Mouse (Mus musculus) urinary bladder, adult 18-20 months (tissue): ENCODE data around the gene Ttc26.
A peak's percentile ranks its signal among the peaks of the same experiment; 100 is the strongest.

Experiments used
- DNase-seq, 2 experiments: peaks; one replicate each; pipeline ENCODE4 v3.0.0; 2022; ENCODE audit warnings: low spot score in 2 of 2, mixed read lengths in 2 of 2

Ttc26 gene

DNA sequence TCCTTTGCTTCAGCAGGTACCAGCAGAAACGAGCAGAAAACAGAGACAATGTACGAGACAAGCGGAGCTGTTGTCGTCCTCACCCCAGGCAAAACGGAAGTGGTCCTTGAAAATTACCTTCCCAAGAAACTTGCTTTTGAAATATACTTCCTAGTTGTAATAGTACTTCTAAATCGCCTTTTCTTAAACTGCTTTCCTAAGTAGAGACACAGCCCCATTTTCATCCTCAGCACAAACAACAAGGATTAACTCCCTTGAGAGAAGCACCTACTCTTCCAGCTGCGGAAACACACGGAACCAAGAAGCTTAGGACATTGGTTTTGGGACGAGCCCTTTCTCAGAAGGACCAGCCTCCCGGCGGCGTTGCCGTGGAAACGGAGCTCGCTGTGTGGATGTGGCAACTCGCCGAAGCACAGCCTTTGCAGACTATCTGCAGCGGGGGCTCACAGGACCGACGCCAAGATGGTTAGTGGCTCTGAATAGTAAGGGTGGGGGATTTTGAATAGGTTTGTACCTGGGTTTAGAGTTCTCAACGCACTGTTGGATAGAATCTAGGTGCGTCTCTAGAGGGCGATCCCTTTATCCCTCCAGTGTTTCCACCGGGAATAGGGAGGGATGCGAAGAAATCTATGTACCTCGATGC is at the start of gene Ttc26:
TSS of gene Ttc26 (plus strand) at position 341 of the 643 bp plus-strand sequence.
- DNase-seq, result peak; percentile 74 to 81

DNA sequence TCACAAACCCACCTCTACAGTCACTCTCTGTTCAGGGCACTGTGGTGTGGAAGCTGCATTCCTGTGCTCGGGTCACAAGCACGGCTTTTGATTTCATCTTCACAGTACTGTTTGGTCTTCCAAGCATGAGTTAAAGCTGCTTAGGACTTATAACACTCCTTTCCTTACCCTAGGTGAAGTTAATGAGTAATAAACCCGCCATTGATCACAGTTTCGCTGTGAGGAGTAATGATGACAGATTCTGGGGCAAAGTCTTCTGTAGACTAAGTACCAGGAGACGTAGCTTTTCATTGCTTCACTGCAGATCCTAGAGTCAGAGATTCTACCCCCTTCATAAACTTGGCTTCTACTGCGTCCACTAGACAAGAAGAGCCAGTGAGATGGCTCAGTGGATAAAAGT is 46.0 kb upstream of the Ttc26 start:
- DNase-seq, result no peak

DNA sequence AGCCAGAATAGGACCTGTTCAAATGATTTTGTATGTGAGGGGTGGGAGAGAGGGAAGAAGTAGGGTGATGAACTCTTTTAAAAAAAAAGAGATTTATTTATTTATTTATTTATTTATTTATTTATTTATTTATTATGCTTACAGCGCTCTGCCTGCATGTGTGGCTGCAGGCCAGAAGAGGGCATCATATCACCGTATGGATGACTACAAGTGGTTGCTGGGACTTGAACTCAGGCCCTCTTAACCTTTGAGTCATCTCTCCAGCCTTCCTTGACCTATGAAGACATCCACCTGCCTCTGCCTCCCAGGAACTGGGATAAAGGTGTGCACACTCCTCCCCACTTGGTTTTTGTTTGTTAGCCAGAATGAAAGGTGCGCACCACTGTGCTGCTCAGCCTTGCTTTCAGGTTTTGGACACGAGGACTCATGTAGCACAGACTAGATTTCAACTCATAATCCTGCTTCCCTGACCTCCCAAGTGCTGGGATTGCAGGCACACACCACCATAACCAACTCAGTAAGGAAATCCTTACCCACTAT is 44.0 kb upstream of the Ttc26 start:
- no peak for DNase-seq

DNA sequence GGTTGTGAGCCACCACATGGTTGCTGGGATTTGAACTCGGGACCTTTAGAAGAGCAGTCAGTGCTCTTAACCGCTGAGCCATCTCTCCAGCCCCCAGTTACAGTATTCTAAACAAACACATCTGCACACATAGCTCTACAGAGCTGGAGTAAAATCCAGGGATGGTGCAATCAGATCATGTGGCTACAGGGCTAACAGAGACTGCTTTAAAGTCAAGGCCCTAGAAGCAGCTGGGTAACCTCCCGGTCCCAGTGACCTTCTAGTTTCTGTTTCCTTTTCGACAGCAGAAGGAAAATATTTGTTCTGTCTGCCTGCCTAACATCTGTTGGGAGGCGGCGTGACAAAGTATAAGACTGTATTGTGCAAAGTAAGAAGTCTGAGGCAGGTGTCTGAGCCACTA is 43.3 kb upstream of the Ttc26 start:
- peak in 1 of 2 experiments; percentile 29 for DNase-seq

DNA sequence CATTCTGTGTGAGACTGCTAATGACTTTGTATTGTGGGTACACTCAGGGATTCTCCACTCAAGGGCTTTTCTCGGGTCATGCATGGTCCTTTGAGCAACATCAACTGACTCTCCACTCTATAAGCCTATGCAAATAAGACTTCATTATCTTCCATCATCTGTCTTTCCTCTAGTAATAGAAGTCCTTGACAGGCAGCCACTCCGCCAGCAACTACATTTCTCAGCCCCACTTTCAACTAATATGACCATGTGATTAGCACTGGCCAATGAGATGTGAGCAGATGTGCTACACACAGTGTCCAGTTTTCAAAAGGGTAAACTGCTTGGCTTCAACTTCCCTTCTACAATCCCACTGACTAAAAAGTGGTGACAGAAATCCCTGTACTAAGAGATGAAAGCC is 42.2 kb upstream of the Ttc26 start:
- no peak for DNase-seq

DNA sequence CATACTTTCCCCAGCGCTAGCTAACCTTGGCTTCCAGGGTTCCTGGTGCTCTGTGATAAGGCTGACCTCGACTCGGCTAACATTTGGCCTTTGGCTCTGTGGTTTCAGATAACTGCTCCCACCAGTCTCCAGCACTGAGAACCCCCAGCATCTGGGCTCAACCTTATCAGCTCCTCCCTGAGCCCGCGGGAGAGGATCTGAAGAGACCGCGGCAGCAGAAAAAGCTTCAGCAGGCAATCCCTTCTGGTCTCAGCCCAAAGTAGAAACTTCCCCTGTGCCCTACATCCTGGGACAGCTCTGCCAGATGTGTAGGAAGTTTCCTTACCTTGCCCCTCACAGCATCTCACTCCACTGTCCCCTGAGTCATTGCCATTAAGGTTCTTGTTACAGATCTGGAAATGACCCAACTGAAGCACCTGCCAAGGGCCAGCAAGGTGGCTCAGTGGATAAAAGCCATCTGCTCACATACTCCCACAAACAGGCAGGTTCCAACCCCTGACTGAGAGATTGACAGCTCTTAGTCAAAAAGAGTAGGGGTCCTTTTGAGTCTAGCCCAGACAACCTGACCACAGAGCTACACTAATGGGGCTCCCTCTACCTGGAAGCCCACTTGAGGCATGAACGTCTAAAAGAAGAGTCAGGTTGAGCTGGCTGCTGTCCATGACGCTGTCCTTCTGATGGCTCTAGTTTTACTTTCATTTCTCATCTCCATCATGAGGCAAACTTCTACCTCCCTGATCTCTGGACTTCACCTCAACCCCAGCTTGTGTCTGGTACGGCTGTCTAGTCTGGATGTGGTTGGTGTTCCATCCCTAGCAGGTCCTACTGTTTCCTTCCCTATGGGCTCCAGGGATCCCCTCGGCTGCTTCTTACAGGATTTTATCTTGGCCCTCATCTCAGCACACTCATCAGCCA is 39.3 kb upstream of the Ttc26 start:
- DNase-seq, result no peak

DNA sequence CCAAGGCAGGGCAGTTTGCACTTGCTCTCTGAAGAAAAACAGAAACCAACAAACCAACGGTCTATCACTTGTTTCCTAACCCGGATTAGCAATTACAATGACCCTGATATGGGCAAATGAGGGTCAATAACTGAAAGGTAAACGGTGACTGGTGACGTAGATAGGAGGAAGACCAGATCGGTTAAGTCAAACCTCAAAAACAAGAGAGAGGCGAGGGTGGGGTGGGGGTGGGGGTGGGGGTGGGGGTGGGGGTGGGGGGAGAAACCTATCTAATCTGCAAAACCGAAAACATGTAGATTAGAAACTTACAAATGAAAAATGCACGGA is 38.6 kb upstream of the Ttc26 start:
- DNase-seq, result no peak

DNA sequence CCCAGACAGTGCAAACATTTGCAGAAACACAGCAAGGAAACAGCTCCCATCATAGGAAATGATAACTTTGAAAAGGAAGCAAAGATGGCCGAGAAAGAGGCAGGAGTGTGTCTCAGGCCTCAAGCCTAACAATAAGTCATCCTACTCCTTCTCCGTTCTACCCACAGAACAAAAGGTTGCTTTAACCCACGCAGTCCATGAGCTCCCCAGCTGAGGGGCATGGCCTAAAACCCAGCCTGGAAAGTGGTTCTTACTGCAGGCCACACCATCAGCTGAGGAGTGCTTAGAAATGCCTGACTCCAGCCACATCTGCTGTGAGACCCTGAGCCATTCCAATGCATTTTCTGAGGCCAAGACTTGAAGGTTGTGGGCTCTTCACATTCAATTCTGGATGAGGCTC is 37.7 kb upstream of the Ttc26 start:
- no peak for DNase-seq

DNA sequence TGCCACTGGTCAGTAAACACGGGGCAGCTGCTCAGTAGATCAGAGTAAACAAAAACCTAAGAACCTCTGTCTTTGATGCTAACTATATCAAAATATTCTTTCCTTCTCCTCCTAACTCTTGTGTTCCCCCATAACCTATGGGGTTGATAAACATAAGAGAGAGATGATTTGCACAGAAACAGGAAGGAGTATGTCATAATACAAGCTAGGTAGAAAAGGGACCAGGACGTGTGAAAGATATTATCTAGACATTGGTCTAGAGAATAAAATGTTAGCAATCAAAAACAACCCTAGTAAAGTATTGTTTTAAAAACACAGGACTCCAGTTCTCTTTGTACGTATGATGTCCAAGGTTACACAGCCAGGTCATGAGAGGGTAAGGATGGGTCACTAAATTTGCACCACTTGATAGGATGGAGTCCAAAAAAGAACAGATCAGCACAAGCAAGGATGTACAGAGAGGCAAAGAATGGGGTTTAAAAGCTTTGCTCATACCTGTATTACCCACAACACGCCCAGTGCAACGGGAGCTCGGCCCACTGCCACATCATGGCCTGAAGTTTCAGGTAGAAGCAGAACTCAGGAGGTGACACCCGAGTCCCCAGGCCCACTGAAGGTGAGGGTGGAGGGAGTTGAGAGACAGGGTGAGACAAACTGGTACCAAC is 37.1 kb upstream of the Ttc26 start:
- DNase-seq, result no peak

DNA sequence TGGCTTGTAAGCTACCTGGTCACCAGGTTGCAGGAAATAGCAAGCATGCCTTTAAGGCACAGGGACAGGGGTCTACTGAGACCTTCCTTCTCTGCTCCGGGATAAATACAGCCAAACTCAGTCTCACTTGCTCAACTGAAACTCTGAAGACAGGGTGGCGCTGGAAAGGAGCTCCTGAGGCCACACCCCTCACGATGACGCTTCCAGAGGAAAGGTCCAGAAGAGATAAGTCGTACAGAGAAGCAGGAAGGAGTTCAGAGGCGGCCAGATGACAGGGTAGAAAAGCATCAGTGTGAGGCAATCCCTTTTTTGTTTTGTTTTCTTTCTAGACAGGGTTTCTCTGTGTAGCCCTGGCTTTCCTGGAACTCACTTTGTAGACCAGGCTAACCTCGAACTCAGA is 35.5 kb upstream of the Ttc26 start:
- peak; percentile 45 to 78 for DNase-seq

DNA sequence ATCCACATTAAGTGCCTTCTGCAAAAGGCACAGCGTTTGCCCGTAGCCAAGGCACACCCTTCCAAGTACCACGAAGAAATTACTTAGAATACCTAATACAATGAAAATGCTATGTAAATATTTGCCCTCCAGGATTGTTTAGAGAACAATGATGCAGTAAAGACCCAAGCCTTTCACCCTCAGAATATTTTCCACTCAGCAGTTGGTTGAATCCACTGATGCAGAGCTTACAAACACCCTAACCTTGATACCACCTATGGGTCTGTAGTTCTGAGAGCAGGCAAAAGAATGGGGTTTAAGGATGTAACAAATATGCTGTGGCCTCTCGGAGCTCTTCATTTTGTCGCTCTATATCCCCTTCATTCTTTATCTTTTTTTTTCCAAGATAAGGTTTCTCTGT is 33.4 kb upstream of the Ttc26 start:
- no peak for DNase-seq

DNA sequence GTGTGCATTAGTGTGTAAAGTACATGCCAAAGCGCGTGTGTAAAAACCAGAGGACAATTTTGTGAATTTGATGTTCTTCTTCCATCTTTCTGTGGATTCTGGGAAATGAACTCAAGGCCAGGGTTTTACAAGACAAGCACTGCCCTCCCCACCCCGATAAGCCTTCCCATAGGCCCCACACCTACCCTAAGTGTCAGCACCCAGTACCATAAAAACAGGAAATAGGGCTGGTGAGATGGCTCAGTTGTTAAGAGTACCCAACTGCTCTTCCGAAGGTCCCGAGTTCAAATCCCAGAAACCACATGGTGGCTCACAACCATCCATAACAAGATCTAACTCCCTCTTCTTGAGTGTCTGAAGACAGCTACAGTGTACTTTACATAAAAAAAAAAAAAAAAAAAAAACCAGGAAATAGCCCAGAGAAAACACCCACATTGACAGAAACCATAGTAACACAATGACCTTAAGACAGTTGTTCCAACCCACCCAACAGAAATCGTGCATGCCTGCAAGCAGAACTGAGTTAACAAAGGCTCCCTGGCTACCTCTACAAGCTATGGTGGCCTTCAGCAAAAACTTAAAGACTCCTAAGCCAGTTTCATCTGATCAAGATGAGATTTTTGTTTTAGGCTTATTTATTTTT is 32.3 kb upstream of the Ttc26 start:
- no peak for DNase-seq

DNA sequence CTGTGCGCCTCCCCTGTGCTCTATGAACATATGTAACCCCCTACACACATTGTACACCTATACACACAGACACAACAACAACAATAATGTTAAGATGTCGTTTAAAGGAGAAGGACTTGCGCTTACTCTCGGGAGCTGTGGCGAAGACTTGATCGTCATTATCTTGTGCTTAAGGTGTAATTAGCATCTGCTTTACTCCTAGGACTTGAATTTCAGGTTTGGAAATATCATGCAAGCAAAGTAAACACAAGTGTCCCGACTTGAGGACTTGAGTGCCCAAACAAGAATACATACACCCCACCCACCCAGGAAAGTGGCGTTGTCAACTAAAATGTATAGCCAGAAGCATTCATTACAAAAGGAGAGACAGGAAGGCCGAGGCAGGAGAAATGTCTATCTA is 31.5 kb upstream of the Ttc26 start:
- DNase-seq, result no peak

DNA sequence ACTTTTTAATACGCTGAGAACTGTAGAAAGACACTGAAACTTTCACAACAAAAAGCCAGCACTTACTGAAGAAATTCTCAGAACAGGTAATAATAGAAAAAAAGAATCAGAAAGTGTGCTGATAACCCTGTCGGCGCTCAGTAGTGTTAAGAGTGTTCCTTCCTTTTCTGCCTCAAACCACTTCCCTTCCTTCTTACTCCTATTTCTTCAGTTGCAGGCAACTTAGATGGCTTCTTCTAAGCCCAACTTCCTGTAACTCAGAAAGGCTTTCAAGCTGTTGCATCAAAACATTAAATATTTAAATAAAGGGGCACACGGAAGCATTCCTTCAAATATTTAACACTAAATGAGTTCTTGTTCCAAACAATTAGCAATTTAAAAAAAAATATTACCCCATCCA is 29.3 kb upstream of the Ttc26 start:
- DNase-seq, result no peak

DNA sequence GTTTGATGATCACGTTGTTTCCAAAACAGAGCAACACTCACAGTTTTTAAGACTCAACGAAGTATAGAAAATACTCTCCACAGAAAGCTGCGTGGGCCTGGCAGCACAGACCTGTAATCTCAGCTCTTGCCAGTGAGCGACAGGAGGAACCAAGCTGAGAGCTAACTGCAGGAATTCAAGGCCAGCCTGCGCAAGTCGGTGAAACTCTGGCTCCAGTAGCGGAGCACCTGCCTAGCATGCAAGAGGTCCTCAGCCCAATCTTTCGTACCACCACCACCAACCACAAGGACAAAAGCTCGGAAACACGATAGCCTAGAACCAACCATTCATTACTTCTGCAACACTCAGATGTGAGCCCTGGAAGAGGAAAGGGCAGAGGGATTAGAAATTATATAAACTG is 28.8 kb upstream of the Ttc26 start:
- DNase-seq, result no peak

DNA sequence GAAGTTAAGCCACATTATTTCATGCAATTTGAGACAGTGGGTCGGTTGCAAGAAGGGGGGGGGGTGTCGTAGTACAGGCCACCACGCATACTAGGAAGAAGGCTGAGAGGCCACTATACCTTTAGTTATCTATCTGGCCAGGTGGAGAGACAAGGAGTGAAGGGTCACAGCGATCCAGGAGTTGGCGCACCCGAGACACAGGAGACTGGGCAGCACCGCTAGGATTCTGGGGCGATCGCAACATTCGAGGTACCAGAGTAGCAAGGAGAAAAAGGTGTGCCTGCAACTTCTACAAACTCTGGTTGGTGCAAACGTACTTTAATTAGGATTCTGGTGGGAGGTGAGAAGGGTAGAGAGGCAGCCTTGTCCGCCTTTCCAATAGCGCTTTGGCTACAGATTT is 28.1 kb upstream of the Ttc26 start:
- DNase-seq, result no peak

DNA sequence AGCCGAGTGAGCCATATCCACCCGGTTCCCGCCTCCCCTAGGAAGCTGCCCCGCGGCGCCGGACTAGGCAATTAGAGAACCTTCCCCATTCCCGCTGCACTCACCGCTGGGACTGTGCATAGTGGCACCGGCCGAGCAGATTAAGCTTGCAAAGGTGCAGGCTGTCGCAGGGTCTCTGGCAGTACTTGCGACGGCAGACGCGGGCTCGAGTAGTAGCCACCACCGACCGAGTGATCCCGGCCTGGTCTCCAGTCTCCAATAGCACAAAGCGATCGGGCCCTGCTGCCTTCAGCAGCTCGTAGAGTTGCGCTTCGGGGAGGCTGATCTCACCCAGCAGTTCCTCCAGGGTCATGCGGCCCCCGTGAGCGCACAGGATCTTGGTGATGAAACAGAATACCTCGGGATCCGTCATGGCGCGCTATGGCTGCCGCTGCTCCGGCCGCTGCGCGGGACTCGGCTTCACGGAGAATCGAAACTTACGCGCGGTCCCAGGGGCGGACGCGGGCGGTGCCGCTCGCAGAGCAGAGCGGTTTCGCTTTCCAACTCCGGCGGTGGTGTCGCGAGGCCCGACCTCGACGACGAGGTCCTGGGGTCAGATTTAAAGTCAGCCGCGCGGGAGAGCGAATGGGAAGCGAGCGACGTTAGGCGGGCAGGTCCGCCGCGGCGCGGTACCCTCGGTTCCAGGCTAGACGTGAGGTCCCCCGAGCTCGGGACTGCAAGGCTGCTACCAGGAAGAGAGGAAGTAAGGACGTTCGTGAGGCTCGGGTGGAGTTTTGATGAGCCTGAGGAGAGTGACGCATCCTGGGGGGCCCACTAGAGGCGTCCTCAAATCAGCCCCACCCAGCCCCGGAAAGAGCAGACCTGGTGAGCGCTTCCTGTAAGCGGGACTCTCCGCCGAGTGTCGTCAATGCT is 27.2 kb upstream of the Ttc26 start, which contains the start of gene Zc3hav1:
TSS of gene Zc3hav1 (minus strand) at position 793 of the 912 bp plus-strand sequence.
- peak; percentile 77 to 88 for DNase-seq

DNA sequence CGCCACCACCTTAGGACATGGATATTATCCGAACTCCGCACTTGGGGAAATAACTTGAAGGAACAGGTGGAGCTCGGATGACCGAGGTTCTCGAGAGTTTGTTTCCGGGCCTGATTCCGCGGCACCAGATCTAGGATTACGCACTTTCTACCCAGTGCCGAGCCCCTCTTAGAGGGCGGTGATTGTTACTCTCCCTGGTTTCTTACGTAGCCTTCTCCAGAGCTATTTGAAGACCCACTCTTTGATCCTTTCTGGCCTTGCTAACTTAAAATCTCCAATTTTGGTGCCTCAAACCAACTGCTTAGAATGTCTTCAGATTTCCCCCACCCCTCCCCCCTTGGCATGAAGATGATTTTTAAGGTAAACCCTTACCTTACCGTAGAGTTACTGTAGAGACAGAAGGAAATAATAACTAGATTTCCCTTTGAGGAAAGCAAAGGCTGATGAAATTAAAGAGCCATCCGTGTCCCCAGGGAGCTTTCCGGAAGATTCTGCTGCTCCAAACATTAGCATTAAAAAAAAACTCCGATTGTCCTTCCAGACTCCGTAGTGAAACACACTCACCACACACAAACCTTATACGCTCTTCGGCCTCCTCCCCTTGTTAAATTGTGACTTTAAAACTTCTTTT is 26.4 kb upstream of the Ttc26 start:
- DNase-seq, result no peak

DNA sequence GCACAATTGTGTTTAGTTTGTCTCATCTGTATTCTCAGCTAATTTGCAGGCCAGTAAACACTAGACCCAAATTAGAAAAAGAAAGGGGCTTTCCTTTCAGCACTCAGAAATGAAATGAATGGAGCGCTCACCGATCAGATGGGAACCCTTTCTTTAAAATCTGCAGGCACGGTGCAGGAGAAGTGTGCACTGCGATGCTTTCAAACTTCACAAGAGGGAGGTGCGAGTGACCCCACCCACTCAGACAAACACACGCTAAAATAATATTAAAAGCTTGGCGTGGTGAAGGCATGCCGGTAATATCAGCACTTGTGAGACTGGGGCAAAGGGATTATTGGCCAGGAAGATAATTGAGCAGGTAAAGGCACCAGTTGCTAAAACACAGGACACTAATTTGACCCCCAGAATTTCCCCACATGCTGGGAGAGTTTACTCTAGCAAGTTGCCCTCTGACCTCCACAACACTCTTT is 25.9 kb upstream of the Ttc26 start:
- DNase-seq, result no peak

DNA sequence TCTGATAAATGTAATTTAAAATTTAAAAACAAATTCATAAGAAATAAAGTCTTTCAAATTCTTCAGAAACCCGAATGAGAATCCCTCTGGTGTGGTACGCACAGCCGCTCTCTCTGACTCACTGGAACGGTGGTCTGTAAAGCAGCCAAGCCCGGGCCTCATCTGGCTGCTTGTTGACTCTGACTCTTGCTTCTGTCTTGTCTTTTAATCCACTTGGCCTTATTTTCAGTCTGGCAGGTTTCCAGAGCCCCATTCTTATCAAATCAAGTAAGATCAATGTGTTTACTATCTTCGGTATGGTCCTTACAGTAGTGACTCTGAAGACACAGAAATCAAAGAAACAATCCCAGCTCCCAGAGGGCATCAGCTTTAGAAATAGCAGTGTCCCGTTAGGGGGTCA is 25.4 kb upstream of the Ttc26 start:
- DNase-seq, result no peak
